Mouse (Mus musculus) liver, embryonic 14.5 days (tissue): ENCODE data around the gene Cyp2f2. TPM values are rescaled to one million over a fixed set of nuclear protein-coding genes. Genes with fewer than 3 reads are reported as not detected.

Source experiments
- ATAC-seq: fragments of 200-750 bp; cut with Nextera tagmentation; 2 replicates; pipeline ENCODE4 v1.8.0; 2017; ENCODE audit warnings: moderate number of reproducible peaks, mild to moderate bottlenecking, moderate library complexity; ENCODE audit not compliant: insufficient read depth
- DNase-seq, 3 experiments: peaks; one replicate each; pipeline ENCODE4 v3.0.0-alpha.2; 2012 to 2013; ENCODE audit warnings: low read depth in 3 of 3, low spot score in 3 of 3
- H3K27ac ChIP-seq: fragments of 300-500 bp; sonication (generic); 2 replicates; pipeline ENCODE4 v1.5.1; 2014; ENCODE audit warnings: moderate library complexity, mild to moderate bottlenecking, control low read depth, inconsistent platforms
- H3K27me3 ChIP-seq: fragments of 300-500 bp; sonication (generic); 2 replicates; pipeline ENCODE4 v1.6.1; 2014; ENCODE audit warnings: mild to moderate bottlenecking, low read length, moderate library complexity; ENCODE audit not compliant: control insufficient read depth, insufficient read depth
- H3K36me3 ChIP-seq: fragments of 300-500 bp; sonication (generic); replicated peaks from 2 replicates; pipeline ENCODE4 v1.6.1; 2014; ENCODE audit warnings: low read depth; ENCODE audit not compliant: control insufficient read depth, insufficient read depth
- H3K4me1 ChIP-seq, 2 experiments: fragments of 200-500 bp in 1 of 2; fragments of 300-500 bp in 1 of 2; sonication (generic) in 1 of 2; replicated peaks; 2 replicates each; pipeline ENCODE4 v1.6.1; 2012 to 2014; ENCODE audit warnings: antibody characterized with exemption in 1 of 2, inconsistent platforms in 1 of 2, low read length in 1 of 2; ENCODE audit not compliant: control insufficient read depth in 2 of 2, insufficient read depth in 2 of 2
- H3K4me2 ChIP-seq: fragments of 300-500 bp; sonication (generic); 2 replicates; pipeline ENCODE4 v1.6.1; 2014; ENCODE audit warnings: low read depth, mild to moderate bottlenecking, control low read depth, moderate library complexity
- H3K4me3 ChIP-seq, 2 experiments: fragments of 200-500 bp in 1 of 2; fragments of 300-500 bp in 1 of 2; sonication (generic) in 1 of 2; 2 replicates each; pipeline ENCODE4 v1.5.1; 2012 to 2014; ENCODE audit warnings: low read depth in 2 of 2, low read length in 2 of 2, mild to moderate bottlenecking in 2 of 2, control low read depth in 1 of 2, inconsistent platforms in 1 of 2, moderate library complexity in 1 of 2; ENCODE audit not compliant: insufficient read depth in 1 of 2
- H3K9ac ChIP-seq: fragments of 300-500 bp; sonication (generic); replicated peaks from 2 replicates; pipeline ENCODE4 v1.6.1; 2014; ENCODE audit warnings: mild to moderate bottlenecking, control low read depth, moderate library complexity
- H3K9me3 ChIP-seq: fragments of 300-500 bp; sonication (generic); 2 replicates; pipeline ENCODE4 v1.6.1; 2016; ENCODE audit warnings: low read length, mixed read lengths; ENCODE audit not compliant: control insufficient read depth
- CTCF ChIP-seq: IDR thresholded peaks from 2 replicates; pipeline ENCODE4 v1.5.1; 2016; ENCODE audit warnings: antibody characterized with exemption, low read depth, control low read depth
- EP300 ChIP-seq: IDR thresholded peaks from 2 replicates; pipeline ENCODE4 v1.6.1; 2016; ENCODE audit warnings: antibody characterized with exemption, low read depth
- WGBS: fragments of 180-500 bp; shearing (Covaris S2); extraction: QIAGEN DNeasy Blood & Tissue Kit; methylation state at CpG from one replicate; pipeline ENCODE4 v1.1.7; 2014; ENCODE audit not compliant: insufficient replicate concordance; 5-methylcytosine and 5-hydroxymethylcytosine counted together
- polyA plus RNA-seq, 2 experiments: library from polyadenylated mRNA; depleted of rRNA in 1 of 2; stranded (reverse) in 1 of 2; unstranded in 1 of 2; fragments of >200 nt; fragmentation: Nextera tagmentation in 1 of 2; extraction: Ambion mirVana in 1 of 2; gene quantifications; 2 replicates each; pipeline versions ENCODE4 v1.2.1 to v1.2.3; 2012 to 2014

The Cyp2f2 gene
- 0.09 and 0.21 TPM in 2 replicates for polyA plus RNA-seq (2012; rRNA removed)
- 0.32 and 0.45 TPM in 2 replicates for polyA plus RNA-seq (2014; fragmentation: Nextera tagmentation; extraction: Ambion mirVana)

DNA sequence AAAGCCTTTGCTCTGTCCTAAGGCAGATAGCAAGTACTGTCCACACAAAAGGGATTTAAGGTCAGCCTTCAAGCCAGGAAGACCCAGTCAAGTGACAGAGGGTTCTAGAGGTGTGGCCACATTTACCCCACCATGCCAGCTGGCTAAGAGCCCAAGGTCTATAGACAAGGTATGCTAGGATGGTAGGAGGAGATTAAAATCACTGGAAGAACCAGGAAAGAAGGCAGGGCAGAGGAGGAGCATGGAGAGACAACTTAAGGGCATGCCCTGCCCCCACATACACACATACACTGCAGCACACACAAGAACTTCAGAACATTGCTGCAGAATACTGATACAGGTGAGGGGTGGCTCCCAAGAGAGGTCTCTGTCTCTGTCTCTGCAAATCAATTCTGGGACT lies at the start of gene Cyp2f2:
Gene Cyp2f2 (plus strand): TSS at position 234 of the 400 bp plus-strand sequence.
- Histone ChIP-seq H3K27me3 (no peaks in the 10 kb centered on the region), H3K4me3 (no peak within 1 kb of the TSS), H3K9ac (no peak within 1 kb of the TSS), H3K27ac (no peak within 1 kb of the TSS), H3K36me3 (no peaks in the 10 kb centered on the region), H3K4me2 (no peak within 1 kb of the TSS), H3K9me3 (no peaks in the 10 kb centered on the region), H3K4me1 (no peaks in the 10 kb centered on the region)
- ATAC-seq: no peak
- no peak for TF ChIP-seq EP300
- no peak for TF ChIP-seq CTCF
- DNase-seq: no peak

DNA sequence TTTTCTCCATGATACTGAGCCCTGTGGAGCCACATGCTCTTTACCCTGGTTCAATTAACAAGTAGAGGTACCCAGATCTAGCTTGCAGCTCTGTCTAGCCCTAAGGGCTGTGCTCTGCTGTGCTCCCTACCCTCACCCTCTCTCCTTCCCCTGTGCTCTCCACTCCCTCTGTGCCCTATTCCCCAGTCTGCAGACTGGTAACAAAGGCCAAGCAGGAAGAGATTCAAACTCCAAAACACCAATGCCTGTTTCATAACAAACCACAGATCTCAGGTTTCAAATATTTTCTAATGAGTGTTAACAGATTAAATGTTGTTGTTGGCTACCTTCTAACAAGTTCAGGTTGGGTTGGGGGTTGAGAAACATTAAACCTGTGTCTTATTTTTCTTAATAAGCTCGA lies 41.1 kb upstream of the Cyp2f2 start:
- WGBS: 33% methylated on average over 1 of the region's 1 CpGs
- Histone ChIP-seq H3K4me2 (no peak overlapping the region), H3K27me3 (no peaks in the 10 kb centered on the region), H3K36me3 (no peaks in the 10 kb centered on the region), H3K4me1 (no peaks in the 10 kb centered on the region), H3K9me3 (no peaks in the 10 kb centered on the region), H3K4me3 (no peak overlapping the region), H3K9ac (no peak overlapping the region), H3K27ac (no peak overlapping the region)
- ATAC-seq (no peak), DNase-seq (no peak)
- TF ChIP-seq EP300 (no peak), CTCF (no peak)

DNA sequence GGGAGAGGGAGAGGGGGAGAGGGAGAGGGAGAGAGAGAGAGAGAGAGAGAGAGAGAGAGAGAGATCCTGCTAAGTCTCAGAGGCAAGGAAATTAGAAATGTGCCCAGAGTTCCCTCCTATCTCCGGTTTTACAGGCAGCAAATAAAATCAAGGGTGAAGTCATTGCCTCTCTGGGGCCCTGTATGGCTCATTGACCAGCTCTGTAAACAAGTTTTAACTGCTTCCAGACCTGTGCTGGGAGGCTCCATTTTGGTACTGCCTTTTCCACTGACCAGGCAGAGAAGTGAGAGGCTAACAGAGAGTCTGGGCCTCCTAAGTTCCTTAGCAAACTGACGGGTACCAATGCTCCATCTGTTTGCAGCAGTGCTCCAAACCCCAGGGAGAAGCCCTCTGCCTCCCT lies 38.1 kb upstream of the Cyp2f2 start:
- ATAC-seq (no peak), DNase-seq (no peak)
- Histone ChIP-seq H3K27me3 (no peaks in the 10 kb centered on the region), H3K9ac (no peak overlapping the region), H3K9me3 (no peaks in the 10 kb centered on the region), H3K4me1 (no peaks in the 10 kb centered on the region), H3K4me2 (no peak overlapping the region), H3K36me3 (no peaks in the 10 kb centered on the region), H3K27ac (no peak overlapping the region), H3K4me3 (no peak overlapping the region)
- WGBS: 42% methylated on average over 2 of the region's 2 CpGs
- TF ChIP-seq CTCF (no peak), EP300 (no peak)

DNA sequence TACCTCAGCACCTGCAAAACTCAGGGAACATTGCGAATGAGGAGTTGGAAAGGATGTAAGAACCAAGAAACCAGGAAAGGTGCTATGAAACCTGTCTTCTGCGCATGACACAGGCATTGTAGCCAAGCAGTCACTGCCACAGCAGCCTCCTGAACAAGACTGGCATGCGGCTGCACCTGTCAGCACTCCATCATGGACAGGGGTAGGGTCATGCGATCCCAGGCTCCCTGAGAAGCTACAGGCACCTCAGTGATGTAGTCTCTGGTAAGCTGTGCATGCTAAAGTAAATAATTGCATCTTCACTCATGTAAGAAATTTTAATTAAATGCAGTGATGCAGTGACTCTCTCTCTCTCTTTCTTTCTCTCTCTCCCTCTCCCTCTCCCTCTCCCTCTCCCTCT lies 28.7 kb upstream of the Cyp2f2 start:
- no peak for TF ChIP-seq CTCF
- TF ChIP-seq EP300: no peak
- WGBS: 63% methylated on average over 4 of the region's 4 CpGs

DNA sequence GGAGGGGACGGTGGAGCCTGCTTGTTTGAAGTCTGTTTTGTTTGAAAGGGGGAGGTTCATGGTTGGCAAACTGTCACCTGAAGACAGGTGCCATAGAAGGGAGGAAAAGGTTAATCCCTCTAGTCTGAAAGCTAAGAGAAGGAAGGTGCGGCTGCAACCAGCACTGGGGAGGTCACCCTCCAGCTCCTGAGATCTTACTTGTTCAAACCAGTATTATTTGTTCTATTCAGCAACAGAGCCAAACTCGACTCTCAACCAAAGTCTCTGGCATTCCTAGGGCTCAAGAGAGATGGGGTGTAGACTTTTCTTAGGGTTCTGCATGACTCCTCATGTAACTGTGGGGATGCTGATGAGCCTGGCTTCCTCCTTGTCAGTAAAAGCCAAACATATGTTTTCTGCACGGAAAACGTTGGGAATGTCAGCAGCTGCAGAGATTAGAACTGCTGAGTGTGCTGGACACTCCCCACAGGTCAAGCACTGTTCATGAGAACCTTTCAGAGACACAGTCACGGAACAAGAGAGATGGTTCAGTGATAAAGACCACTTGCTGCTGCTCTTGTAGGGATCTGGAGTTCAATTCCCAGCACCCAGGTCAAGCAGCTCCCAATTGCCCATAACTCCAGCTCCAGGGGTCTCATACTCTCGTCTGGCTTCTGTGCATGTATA lies 27.5 kb upstream of the Cyp2f2 start:
- ATAC-seq (no peak), DNase-seq (no peak)
- H3K4me2 ChIP-seq: no peak overlapping the region

More for the DNA sequence above, 28.7 kb upstream of the Cyp2f2 start:
- 0 out of 4 replicates have a peak, but pooled peaks cover 0 to 2% of the 10 kb centered on the region in 2 experiments for H3K4me1 ChIP-seq
- ATAC-seq: no peak
- DNase-seq: no peak
- H3K27me3 ChIP-seq: no peaks in the 10 kb centered on the region
- no peaks in the 10 kb centered on the region for H3K9me3 ChIP-seq
- H3K27ac ChIP-seq: no peak overlapping the region
- H3K4me2 ChIP-seq: no peak overlapping the region
- H3K4me3 ChIP-seq: no peak overlapping the region
- H3K9ac ChIP-seq: no peak overlapping the region
- no peaks in the 10 kb centered on the region for H3K36me3 ChIP-seq

More for the DNA sequence above, 27.5 kb upstream of the Cyp2f2 start:
- H3K27ac ChIP-seq: no peak overlapping the region
- 0 out of 4 replicates have a peak, but pooled peaks cover 0 to 2% of the 10 kb centered on the region in 2 experiments for H3K4me1 ChIP-seq
- no peak overlapping the region for H3K9ac ChIP-seq
- H3K27me3 ChIP-seq: no peaks in the 10 kb centered on the region
- WGBS: 37% methylated on average over 7 of the region's 7 CpGs
- TF ChIP-seq EP300 (no peak), CTCF (no peak)
- no peaks in the 10 kb centered on the region for H3K9me3 ChIP-seq
- no peak overlapping the region for H3K4me3 ChIP-seq
- H3K36me3 ChIP-seq: no peaks in the 10 kb centered on the region
